Mouse (Mus musculus): ENCODE data around the gene Lrp10.

Lrp10 gene

GRCm38 (mm10) chr14:54475941-54476844, 12.3 kb downstream of the Lrp10 start, which contains the start of gene Rem2:
Rem2 (plus strand) TSS chr14:54476100.
- no peak for DNase-seq (ENCODE audit: low read depth)

GRCm38 (mm10) chr14:54477172-54477909, 13.4 kb downstream of the Lrp10 start:
- no peak for DNase-seq (ENCODE audit: low read depth)

GRCm38 (mm10) chr14:54479451-54479920, 15.5 kb downstream of the Lrp10 start:
- no peak for DNase-seq (ENCODE audit: low read depth)

- DNase-seq (ENCODE audit: low read depth) = no peak
Measured at GRCm38 (mm10) chr14:54480673-54481072, 16.7 kb downstream of the Lrp10 start.

- DNase-seq (ENCODE audit: low read depth) = no peak
Measured at GRCm38 (mm10) chr14:54481402-54481801, 17.5 kb downstream of the Lrp10 start.

- no peak for DNase-seq (ENCODE audit: low read depth)
Measured at GRCm38 (mm10) chr14:54482498-54482897, 18.6 kb downstream of the Lrp10 start.

GRCm38 (mm10) chr14:54485899-54486298, 22.0 kb downstream of the Lrp10 start:
- no peak for DNase-seq (ENCODE audit: low read depth)

- no peak for DNase-seq (ENCODE audit: low read depth)
Measured at GRCm38 (mm10) chr14:54487732-54488131, 23.8 kb downstream of the Lrp10 start.

GRCm38 (mm10) chr14:54488350-54488749, 24.4 kb downstream of the Lrp10 start:
- no peak for DNase-seq (ENCODE audit: low read depth)

- no peak for DNase-seq (ENCODE audit: low read depth)
Measured at GRCm38 (mm10) chr14:54492345-54493131, 28.6 kb downstream of the Lrp10 start.

- no peak for DNase-seq (ENCODE audit: low read depth)
Measured at GRCm38 (mm10) chr14:54493236-54493635, 29.3 kb downstream of the Lrp10 start.

- DNase-seq (ENCODE audit: low read depth) = no peak
Measured at GRCm38 (mm10) chr14:54494234-54494633, 30.3 kb downstream of the Lrp10 start.

GRCm38 (mm10) chr14:54496706-54497105, 32.8 kb downstream of the Lrp10 start:
- DNase-seq (ENCODE audit: low read depth) = no peak

GRCm38 (mm10) chr14:54499330-54499729, 35.4 kb downstream of the Lrp10 start:
- no peak for DNase-seq (ENCODE audit: low read depth)

GRCm38 (mm10) chr14:54501365-54501764, 37.4 kb downstream of the Lrp10 start:
- no peak for DNase-seq (ENCODE audit: low read depth)

GRCm38 (mm10) chr14:54503092-54503491, 39.2 kb downstream of the Lrp10 start:
- DNase-seq (ENCODE audit: low read depth) = no peak

GRCm38 (mm10) chr14:54509774-54510173, 45.8 kb downstream of the Lrp10 start:
- DNase-seq (ENCODE audit: low read depth) = no peak

- DNase-seq (ENCODE audit: low read depth) = no peak
Measured at GRCm38 (mm10) chr14:54516710-54517310, 52.9 kb downstream of the Lrp10 start.
